Mouse (Mus musculus) cerebellum, adult 9-10 months (tissue): ENCODE data around the gene Bcl2l15.
"Not testable (repeated sequence)": the region's sequence is repeated elsewhere in the genome, so short reads cannot be mapped to it uniquely, and the experiment has no call there.

ENCODE experiments used
- DNase-seq: peaks from one replicate; pipeline ENCODE4 v3.0.0; 2022

The Bcl2l15 gene

GRCm38 (mm10) chr3:103832426-103832825, at the start of gene Bcl2l15:
Gene Bcl2l15, plus strand, starts transcription at chr3:103832601.
- DNase-seq, result no peak

- DNase-seq, result no peak
These were observed 49.4 kb upstream of the Bcl2l15 start for GRCm38 (mm10) chr3:103782844-103783609.

GRCm38 (mm10) chr3:103787225-103787624, 45.2 kb upstream of the Bcl2l15 start:
- no peak for DNase-seq

GRCm38 (mm10) chr3:103789096-103789495, 43.3 kb upstream of the Bcl2l15 start:
- no peak for DNase-seq

GRCm38 (mm10) chr3:103789891-103790345, 42.5 kb upstream of the Bcl2l15 start:
- DNase-seq, result no peak

GRCm38 (mm10) chr3:103790346-103791145, 41.9 kb upstream of the Bcl2l15 start:
- peak; percentile 55 for DNase-seq

GRCm38 (mm10) chr3:103791230-103792110, 40.9 kb upstream of the Bcl2l15 start, which contains the start of gene Hipk1:
Gene Hipk1, minus strand, starts transcription at chr3:103791563.
- DNase-seq, result peak; percentile 95

- DNase-seq, result peak; percentile 37
These were observed 40.3 kb upstream of the Bcl2l15 start for GRCm38 (mm10) chr3:103792111-103792406.

GRCm38 (mm10) chr3:103792566-103792965, 39.8 kb upstream of the Bcl2l15 start:
- no peak for DNase-seq

- no peak for DNase-seq
These were observed 36.0 kb upstream of the Bcl2l15 start for GRCm38 (mm10) chr3:103796389-103796788.

- DNase-seq, result no peak
These were observed 32.9 kb upstream of the Bcl2l15 start for GRCm38 (mm10) chr3:103799507-103799906.

GRCm38 (mm10) chr3:103801631-103802531, 30.5 kb upstream of the Bcl2l15 start:
- peak; percentile 86 for DNase-seq

- no peak for DNase-seq
These were observed 29.5 kb upstream of the Bcl2l15 start for GRCm38 (mm10) chr3:103802861-103803260.

- DNase-seq, result no peak
These were observed 26.7 kb upstream of the Bcl2l15 start for GRCm38 (mm10) chr3:103805671-103806070.

GRCm38 (mm10) chr3:103808891-103809798, 23.3 kb upstream of the Bcl2l15 start, which contains the start of the genes Dclre1b, Ap4b1 and Gm43064:
Gene Dclre1b, minus strand, starts transcription at chr3:103809444.
Gene Ap4b1, plus strand, starts transcription at chr3:103809520.
Gene Gm43064, plus strand, starts transcription at chr3:103809573.
- peak; percentile 87 for DNase-seq

GRCm38 (mm10) chr3:103809799-103810150, 22.6 kb upstream of the Bcl2l15 start:
- DNase-seq, result no peak

GRCm38 (mm10) chr3:103810967-103811366, 21.4 kb upstream of the Bcl2l15 start:
- DNase-seq, result no peak

- DNase-seq, result no peak
These were observed 4.9 kb upstream of the Bcl2l15 start for GRCm38 (mm10) chr3:103827548-103827947.

- DNase-seq, result no peak
These were observed 3.4 kb upstream of the Bcl2l15 start for GRCm38 (mm10) chr3:103829036-103829435.

GRCm38 (mm10) chr3:103830681-103831080, 1.7 kb upstream of the Bcl2l15 start:
- not testable (repeated sequence) for DNase-seq

GRCm38 (mm10) chr3:103831146-103831545, 1.3 kb upstream of the Bcl2l15 start:
- peak; percentile 51 for DNase-seq
